Mouse (Mus musculus) ES-CJ7 (cell line): ENCODE measurements around the gene Lbp.

Experiments
- DNase-seq: peaks from one replicate; pipeline ENCODE4 v3.0.0; 2011; ENCODE audit warnings: low read depth, low spot score

The Lbp gene

GRCm38 (mm10) chr2:158308276-158308675, 2.0 kb downstream of the Lbp start:
- peak; percentile 44 for DNase-seq

GRCm38 (mm10) chr2:158313089-158313488, 6.8 kb downstream of the Lbp start:
- DNase-seq, result no peak

- peak; percentile 80 for DNase-seq
Observed at GRCm38 (mm10) chr2:158316371-158316770, 10.1 kb downstream of the Lbp start.

- DNase-seq, result peak; percentile 71
Observed at GRCm38 (mm10) chr2:158317026-158317425, 10.7 kb downstream of the Lbp start.

- no peak for DNase-seq
Observed at GRCm38 (mm10) chr2:158321596-158321995, 15.3 kb downstream of the Lbp start.

- no peak for DNase-seq
Observed at GRCm38 (mm10) chr2:158322845-158323244, 16.6 kb downstream of the Lbp start.

- DNase-seq, result peak; percentile 65
Observed at GRCm38 (mm10) chr2:158324531-158325190, 18.4 kb downstream of the Lbp start.

GRCm38 (mm10) chr2:158325609-158326008, 19.3 kb downstream of the Lbp start:
- DNase-seq, result no peak

GRCm38 (mm10) chr2:158334356-158334755, 28.1 kb downstream of the Lbp start:
- DNase-seq, result no peak

- no peak for DNase-seq
Observed at GRCm38 (mm10) chr2:158337698-158338097, 31.4 kb downstream of the Lbp start.

- DNase-seq, result peak; percentile 52
Observed at GRCm38 (mm10) chr2:158339948-158340564, 33.8 kb downstream of the Lbp start.

- no peak for DNase-seq
Observed at GRCm38 (mm10) chr2:158341324-158341723, 35.0 kb downstream of the Lbp start.

GRCm38 (mm10) chr2:158343495-158343894, 37.2 kb downstream of the Lbp start:
- no peak for DNase-seq

GRCm38 (mm10) chr2:158346467-158346866, 40.2 kb downstream of the Lbp start:
- no peak for DNase-seq

- peak; percentile 71 for DNase-seq
Observed at GRCm38 (mm10) chr2:158347868-158348267, 41.6 kb downstream of the Lbp start.

GRCm38 (mm10) chr2:158352801-158353520, 46.7 kb downstream of the Lbp start:
- no peak for DNase-seq

- no peak for DNase-seq
Observed at GRCm38 (mm10) chr2:158354348-158355114, 48.2 kb downstream of the Lbp start.

GRCm38 (mm10) chr2:158355238-158355637, 48.9 kb downstream of the Lbp start:
- no peak for DNase-seq

- no peak for DNase-seq
Observed at GRCm38 (mm10) chr2:158356121-158356520, 49.8 kb downstream of the Lbp start.

GRCm38 (mm10) chr2:158359757-158360620, 53.7 kb downstream of the Lbp start:
- no peak for DNase-seq
